Mouse (Mus musculus) liver, embryonic 14.5 days (tissue): ENCODE measurements around the gene Adm.

Experiments
- CTCF ChIP-seq: IDR thresholded peaks from 2 replicates; pipeline ENCODE4 v1.5.1; 2016; ENCODE audit warnings: antibody characterized with exemption, low read depth, control low read depth
- EP300 ChIP-seq: IDR thresholded peaks from 2 replicates; pipeline ENCODE4 v1.6.1; 2016; ENCODE audit warnings: antibody characterized with exemption, low read depth

GRCm38 (mm10) chr7:110626186-110627098 is 1.0 kb upstream of the Adm start:
- TF ChIP-seq EP300 (no peak), CTCF (no peak)
